Mouse (Mus musculus): Measurements from ENCODE around the gene Tia1.

- TF ChIP-seq CTCF (conservative IDR thresholded peaks at IDR 0.05; ENCODE audit: low read length) (no peak), POU5F1 (IDR thresholded peaks at IDR 0.05; ENCODE audit: borderline replicate concordance, low read length) (no peak), NANOG (IDR thresholded peaks at IDR 0.05; ENCODE audit: borderline replicate concordance, low read length) (no peak)
Measured at GRCm38 (mm10) chr6:86402681-86403607, 1.1 kb upstream of the Tia1 start.
